ENCODE assay signal across 26 mouse cellular contexts in the genomic region with DNA sequence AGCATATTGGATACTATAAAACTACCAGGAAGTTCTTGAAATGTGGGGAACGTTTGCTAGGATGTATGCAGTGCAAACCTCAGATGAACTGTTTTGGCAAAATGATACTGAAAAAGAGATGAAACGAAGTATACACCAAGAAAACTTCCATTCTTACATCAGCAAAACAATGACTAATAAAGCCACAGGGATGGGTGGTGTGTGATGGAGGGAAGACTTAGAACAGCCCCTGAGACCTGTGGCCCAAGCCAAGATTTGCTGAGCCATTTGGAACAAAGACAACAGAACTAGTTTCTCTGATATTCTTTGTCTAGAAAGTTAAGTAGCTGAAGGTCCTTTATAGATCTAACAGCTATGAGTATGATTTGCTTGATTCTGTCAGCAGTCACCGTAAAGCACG.
DNase-seq lines count a peak whose midpoint lies in the region; TF ChIP-seq lines count a peak whose summit lies in the region.
"Had no signal": no experiment of that assay in that cellular context is flagged by ENCODE, and none has a peak within 500 bp of the region (broad histone marks: within the 10 kb centered on the region; RNA-seq: fewer than 3 reads in every experiment).

No protein-coding gene starts in this region.

- peak; percentile 25 for DNase-seq in CH12.LX (ENCODE audit: extremely low read depth)
- peak; percentile 5 for DNase-seq in gastrocnemius, postnatal 10 days
- no peak for DNase-seq in liver
- DNase-seq in cerebellum, adult 18-20 months = no peak
- DNase-seq in left cerebral cortex, adult 9 months (ENCODE audit: low spot score in 2 of 2) = no peak
- no peak for DNase-seq in right cerebral cortex, postnatal 4 days
- DNase-seq: adrenal gland, adult 2 months; adrenal gland, postnatal 14 days; cerebellum, adult 11 months; cerebellum, adult 8-10 months; cerebellum, postnatal 10 days; cerebellum, postnatal 36 days; embryo, embryonic 11 days; heart, adult 11 months; heart, postnatal 14 days; heart, postnatal 4 days had no signal

- dilution Hi-C loops in CH12.LX (cut with MboI; ENCODE audit: extremely low pct_ligation_motif_present, extremely low pct_unique_long_range_greater_than_20kb, low sequenced_read_pairs) = no loop called here

- in situ Hi-C loops in CH12.LX (cut with MboI; ENCODE audit: low pct_ligation_motif_present, low pct_unique_long_range_greater_than_20kb, low sequenced_read_pairs) = no loop called here

- peaks cover 2 to 8% of the 10 kb centered on the region in 2 experiments for H3K36me3 ChIP-seq in CH12.LX (replicated peaks in 1 of 2; ENCODE audit: control insufficient read depth in 1 of 2, insufficient read depth in 1 of 2, low read length in 1 of 2)
- H3K36me3 ChIP-seq in myocyte (ENCODE audit: control insufficient read depth, insufficient read depth) = no peaks in the 10 kb centered on the region
- H3K36me3 ChIP-seq: embryonic facial prominence, embryonic 10.5 days; embryonic facial prominence, embryonic 13.5 days; forebrain, embryonic 10.5 days; forebrain, embryonic 15.5 days; G1E; heart, embryonic 13.5 days had no signal

- H3K9me3 ChIP-seq in CH12.LX (replicated peaks; ENCODE audit: low read length) = no peaks in the 10 kb centered on the region
- H3K9me3 ChIP-seq: embryonic facial prominence, embryonic 10.5 days; embryonic facial prominence, embryonic 13.5 days; forebrain, embryonic 10.5 days; forebrain, embryonic 15.5 days; heart, embryonic 13.5 days had no signal

- H3ac ChIP-seq in myocyte (ENCODE audit: control insufficient read depth, insufficient read length) = no peak overlapping the region

- peaks cover 4 to 20% of the 10 kb centered on the region in 2 experiments for H3K4me1 ChIP-seq in CH12.LX (ENCODE audit: control insufficient read depth in 1 of 2, insufficient read depth in 2 of 2)
- no peaks in the 10 kb centered on the region for H3K4me1 ChIP-seq in embryonic fibroblast, embryonic 13.5 days (ENCODE audit: control insufficient read depth, insufficient read depth, low read length)
- H3K4me1 ChIP-seq: embryonic facial prominence, embryonic 10.5 days; embryonic facial prominence, embryonic 13.5 days; forebrain, embryonic 10.5 days; forebrain, embryonic 15.5 days; heart, embryonic 13.5 days had no signal

- peak; percentile 4; the same call in 1 of the 2 replicates for TF ChIP-seq EP300 in CH12.LX (IDR thresholded peaks at IDR 0.05; ENCODE audit: low read length)

- no peak overlapping the region for H3K4me3 ChIP-seq in CH12.LX (replicated peaks in 1 of 3; ENCODE audit: low read depth in 2 of 3, low read length in 2 of 3, poor library complexity in 1 of 3)
- no peak overlapping the region for H3K4me3 ChIP-seq in embryonic fibroblast, embryonic 13.5 days (ENCODE audit: insufficient read depth, low read length)
- no peak overlapping the region for H3K4me3 ChIP-seq in myocyte
- H3K4me3 ChIP-seq: embryonic facial prominence, embryonic 10.5 days; embryonic facial prominence, embryonic 13.5 days; forebrain, embryonic 10.5 days; forebrain, embryonic 15.5 days; heart, embryonic 13.5 days had no signal

- H3K27me3 ChIP-seq in CH12.LX (replicated peaks) (no peaks in the 10 kb centered on the region), myocyte (ENCODE audit: control insufficient read depth, insufficient read depth, insufficient read length) (no peaks in the 10 kb centered on the region)
- H3K27me3 ChIP-seq: embryonic facial prominence, embryonic 13.5 days; forebrain, embryonic 15.5 days; heart, embryonic 13.5 days had no signal

- no peak for TF ChIP-seq CTCF in CH12.LX (conservative IDR thresholded peaks at IDR 0.05 in 1 of 2, IDR thresholded peaks at IDR 0.05 in 1 of 2; ENCODE audit: low read depth in 2 of 2, low read length in 2 of 2)
- TF ChIP-seq CTCF in embryonic fibroblast, embryonic 13.5 days (IDR thresholded peaks at IDR 0.05; ENCODE audit: borderline replicate concordance, insufficient read depth, low read length) = no peak

- TF ChIP-seq POLR2A in CH12.LX (IDR thresholded peaks at IDR 0.05; ENCODE audit: low read depth, low read length) (no peak), myocyte (IDR thresholded peaks at IDR 0.05; ENCODE audit: insufficient read length, low read depth) (no peak)
- no peak for TF ChIP-seq POLR2A in embryonic fibroblast, embryonic 13.5 days (IDR thresholded peaks at IDR 0.05; ENCODE audit: low read depth, low read length)

- no peak overlapping the region for H3K9ac ChIP-seq in CH12.LX (ENCODE audit: insufficient read depth, low read depth)
- H3K9ac ChIP-seq: embryonic facial prominence, embryonic 13.5 days; forebrain, embryonic 15.5 days; heart, embryonic 13.5 days; hindbrain, embryonic 14.5 days had no signal

- H3K27ac ChIP-seq in CH12.LX (ENCODE audit: insufficient read depth, low read depth) = no peak overlapping the region; the same call in 1 of the 2 replicates
- peak overlapping the region; percentile 65; the same call in 1 of the 2 replicates for H3K27ac ChIP-seq in embryonic fibroblast, embryonic 13.5 days (ENCODE audit: insufficient read depth, low read length)
- H3K27ac ChIP-seq: embryonic facial prominence, embryonic 10.5 days; embryonic facial prominence, embryonic 13.5 days; forebrain, embryonic 10.5 days; forebrain, embryonic 15.5 days; heart, embryonic 13.5 days; hindbrain, embryonic 14.5 days; hindbrain, postnatal 0 days had no signal

- TF ChIP-seq RAD21 in CH12.LX (IDR thresholded peaks at IDR 0.05; ENCODE audit: low read depth, low read length) = no peak

- H3K4me2 ChIP-seq in CH12.LX (ENCODE audit: insufficient read depth, low read depth, poor library complexity, severe bottlenecking) = peak overlapping the region; percentile 58
- no peak overlapping the region for H3K4me2 ChIP-seq in myocyte (ENCODE audit: low read depth)
- H3K4me2 ChIP-seq: embryonic facial prominence, embryonic 13.5 days; forebrain, embryonic 15.5 days; heart, embryonic 13.5 days; hindbrain, embryonic 14.5 days had no signal

- H3K79me2 ChIP-seq in CH12.LX (replicated peaks; ENCODE audit: control insufficient read depth, extremely low read depth, insufficient read depth, poor library complexity, severe bottlenecking) (no peaks in the 10 kb centered on the region), myocyte (ENCODE audit: control insufficient read depth, insufficient read depth) (no peaks in the 10 kb centered on the region)

TF ChIP-seq in CH12.LX, 34 proteins besides CTCF, POLR2A, EP300 and RAD21:
- TF ChIP-seq IRF4 (IDR thresholded peaks at IDR 0.05; ENCODE audit: low read depth, low read length) (peak; percentile 33; the same call in 1 of the 2 replicates), BHLHE40 (IDR thresholded peaks at IDR 0.05; ENCODE audit: low read depth, low read length) (0 out of 2 replicates have a peak, but pooled peaks have one; percentile 20), MAZ (IDR thresholded peaks at IDR 0.05; ENCODE audit: low read depth, low read length) (no peak), SIN3A (IDR thresholded peaks at IDR 0.05; ENCODE audit: low read length) (no peak), JUND (conservative IDR thresholded peaks at IDR 0.05; ENCODE audit: low read depth, low read length) (no peak), ETS1 (conservative IDR thresholded peaks at IDR 0.05; ENCODE audit: low read depth, low read length) (peak; percentile 36; the same call in 1 of the 2 replicates), E2F4 (IDR thresholded peaks at IDR 0.05; ENCODE audit: insufficient replicate concordance, low read depth, low read length) (no peak), MAFK (IDR thresholded peaks at IDR 0.05; ENCODE audit: insufficient replicate concordance, low read length) (no peak), MAX (IDR thresholded peaks at IDR 0.05; ENCODE audit: low read length) (no peak), PAX5 (IDR thresholded peaks at IDR 0.05; ENCODE audit: low read length) (no peak), ZC3H11A (IDR thresholded peaks at IDR 0.05; ENCODE audit: low read depth, low read length) (no peak), ZNF384 (IDR thresholded peaks at IDR 0.05; ENCODE audit: low read depth, low read length) (no peak), CHD1 (IDR thresholded peaks at IDR 0.05; ENCODE audit: low read depth, low read length) (no peak), NELFE (IDR thresholded peaks at IDR 0.05; ENCODE audit: low read depth, low read length) (no peak)

TF ChIP-seq in myocyte, 11 proteins besides CTCF, POLR2A, EP300 and RAD21:
- TF ChIP-seq E2F4 (IDR thresholded peaks at IDR 0.05; ENCODE audit: insufficient read depth) = no peak
- TF ChIP-seq CEBPB (IDR thresholded peaks at IDR 0.05; ENCODE audit: insufficient read depth, poor library complexity, severe bottlenecking) = 0 out of 2 replicates have a peak, but pooled peaks have one; percentile 18
- TF ChIP-seq REST (IDR thresholded peaks at IDR 0.05; ENCODE audit: insufficient read depth, insufficient read length) = no peak
- TF ChIP-seq MAX (IDR thresholded peaks at IDR 0.05; ENCODE audit: low read depth) = no peak
- TF ChIP-seq TCF12 (IDR thresholded peaks at IDR 0.05; ENCODE audit: insufficient read depth, poor library complexity, severe bottlenecking) = no peak
- TF ChIP-seq TCF3 (IDR thresholded peaks at IDR 0.05; ENCODE audit: insufficient read length, low read depth) = no peak
- no peak for TF ChIP-seq USF1 (IDR thresholded peaks at IDR 0.05; ENCODE audit: low read depth)
- TF ChIP-seq SRF (IDR thresholded peaks at IDR 0.05; ENCODE audit: control insufficient read depth, insufficient read length, low read depth) = no peak

Comparison
In these comparisons a context has a peak if more than half of its experiments do, and no peak if none do; other contexts are left out.
1. DNase-seq: peak in CH12.LX (single experiment) and gastrocnemius, postnatal 10 days (single experiment); none in liver (single experiment), cerebellum, adult 18-20 months (0 of 2), left cerebral cortex, adult 9 months (0 of 2) and right cerebral cortex, postnatal 4 days (single experiment).